Mouse (Mus musculus): Measurements from ENCODE around the gene Sox15. TPM values are rescaled to one million over a fixed set of nuclear protein-coding genes. Genes with fewer than 3 reads are reported as not detected.

Sox15 gene
- polyA plus RNA-seq, 1 experiment from 2014 or later = 0.16 TPM

- H3K4me1 ChIP-seq = peaks cover 23% of the 10 kb centered on the region
- H3K9me3 ChIP-seq (replicated peaks) = no peaks in the 10 kb centered on the region
- peak; percentile 97 for DNase-seq (ENCODE audit: low spot score)
- WGBS = under 1% methylated on average over 61 of the region's 61 CpGs
- H3K4me3 ChIP-seq = peak overlapping the region; percentile 98
- peaks cover 88% of the 10 kb centered on the region for H3K36me3 ChIP-seq
- H3K27me3 ChIP-seq (ENCODE audit: low read depth, poor library complexity, severe bottlenecking) = no peaks in the 10 kb centered on the region
- H3K27ac ChIP-seq = peak overlapping the region; percentile 99
Observed at GRCm38 (mm10) chr11:69670786-69671725, 15.9 kb downstream of the Sox15 start.

GRCm38 (mm10) chr11:69671726-69672124 is 16.6 kb downstream of the Sox15 start:
- H3K4me3 ChIP-seq = peak overlapping the region; percentile 98
- 0% methylated on average over 43 of the region's 43 CpGs for WGBS
- H3K27me3 ChIP-seq (ENCODE audit: low read depth, poor library complexity, severe bottlenecking) = no peaks in the 10 kb centered on the region
- DNase-seq (ENCODE audit: low spot score) = no peak
- peak overlapping the region; percentile 99 for H3K27ac ChIP-seq
- H3K4me1 ChIP-seq = peaks cover 23% of the 10 kb centered on the region
- no peaks in the 10 kb centered on the region for H3K9me3 ChIP-seq (replicated peaks)
- H3K36me3 ChIP-seq = peaks cover 88% of the 10 kb centered on the region

- DNase-seq (ENCODE audit: low spot score) = peak; percentile 97
- Histone ChIP-seq H3K27me3 (ENCODE audit: low read depth, poor library complexity, severe bottlenecking) (no peaks in the 10 kb centered on the region), H3K4me1 (peaks cover 23% of the 10 kb centered on the region), H3K4me3 (peak within 1 kb of the TSS; percentile 98), H3K9me3 (replicated peaks) (no peaks in the 10 kb centered on the region), H3K36me3 (peaks cover 89% of the 10 kb centered on the region), H3K27ac (peak within 1 kb of the TSS; percentile 99)
- under 1% methylated on average over 36 of the region's 36 CpGs for WGBS
Observed at GRCm38 (mm10) chr11:69672211-69672706, 17.1 kb downstream of the Sox15 start, which contains the start of gene Eif4a1. Gene Eif4a1, minus strand, starts transcription at chr11:69672423.

- H3K27me3 ChIP-seq (ENCODE audit: low read depth, poor library complexity, severe bottlenecking) = no peaks in the 10 kb centered on the region
- no peaks in the 10 kb centered on the region for H3K9me3 ChIP-seq (replicated peaks)
- peak overlapping the region; percentile 10; the same call in 1 of the 2 replicates for H3K4me3 ChIP-seq
- peaks cover 64% of the 10 kb centered on the region for H3K36me3 ChIP-seq
- WGBS = 100% methylated on average over 2 of the region's 2 CpGs
- no peak overlapping the region for H3K27ac ChIP-seq
- H3K4me1 ChIP-seq = peaks cover 38% of the 10 kb centered on the region
- DNase-seq (ENCODE audit: low spot score) = no peak
Observed at GRCm38 (mm10) chr11:69679144-69679543, 24.0 kb downstream of the Sox15 start.

GRCm38 (mm10) chr11:69680136-69680855 is 25.2 kb downstream of the Sox15 start:
- Histone ChIP-seq H3K27me3 (ENCODE audit: low read depth, poor library complexity, severe bottlenecking) (peaks cover 2% of the 10 kb centered on the region; the same call in 1 of the 2 replicates), H3K4me3 (peak overlapping the region; percentile 92), H3K4me1 (peaks cover 42% of the 10 kb centered on the region), H3K9me3 (replicated peaks) (no peaks in the 10 kb centered on the region), H3K27ac (no peak overlapping the region), H3K36me3 (peaks cover 53% of the 10 kb centered on the region)
- no peak for DNase-seq (ENCODE audit: low spot score)
- WGBS = 93% methylated on average over 30 of the region's 30 CpGs

- H3K27ac ChIP-seq = peak within 1 kb of the TSS; percentile 93
- peak; percentile 100 for DNase-seq (ENCODE audit: low spot score)
- WGBS = under 1% methylated on average over 80 of the region's 80 CpGs
- H3K27me3 ChIP-seq (ENCODE audit: low read depth, poor library complexity, severe bottlenecking) = peaks cover 7% of the 10 kb centered on the region; the same call in 1 of the 2 replicates
- H3K4me3 ChIP-seq = peak within 1 kb of the TSS; percentile 92
- H3K4me1 ChIP-seq = peaks cover 46% of the 10 kb centered on the region
- H3K36me3 ChIP-seq = peaks cover 40% of the 10 kb centered on the region
- no peaks in the 10 kb centered on the region for H3K9me3 ChIP-seq (replicated peaks)
Observed at GRCm38 (mm10) chr11:69681314-69682208, 26.4 kb downstream of the Sox15 start, which contains the start of gene Senp3. Gene Senp3, minus strand, starts transcription at chr11:69682084.

DNA sequence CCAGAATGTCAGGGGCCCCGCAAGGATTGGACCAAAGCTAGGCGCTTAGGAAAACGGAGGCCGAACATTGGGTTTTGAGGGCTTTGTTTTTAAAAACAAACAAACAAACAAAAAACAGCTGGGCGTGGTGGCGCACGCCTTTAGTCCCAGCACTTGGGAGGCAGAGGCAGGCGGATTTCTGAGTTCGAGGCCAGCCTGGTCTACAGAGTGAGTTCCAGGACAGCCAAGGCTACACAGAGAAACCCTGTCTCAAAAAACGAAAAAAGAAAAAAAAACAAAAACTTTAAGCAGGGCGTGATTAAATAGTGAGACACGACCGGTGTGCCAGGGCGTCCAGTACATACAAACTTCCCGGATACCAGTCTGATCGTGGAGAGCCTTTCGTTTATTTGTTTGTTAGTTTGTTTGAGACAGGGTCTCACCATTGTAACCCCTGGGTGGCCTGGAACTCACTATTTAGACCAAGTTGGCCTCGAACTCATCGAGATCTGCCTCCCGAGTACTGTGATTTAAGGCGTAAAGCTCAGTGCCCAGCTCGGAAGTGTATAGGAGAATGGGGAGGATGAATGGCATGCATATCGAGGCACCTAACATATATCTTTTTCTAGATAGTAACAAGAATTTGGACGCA is 27.2 kb downstream of the Sox15 start:
- peak overlapping the region; percentile 93 for H3K27ac ChIP-seq
- no peaks in the 10 kb centered on the region for H3K9me3 ChIP-seq (replicated peaks)
- peaks cover 15% of the 10 kb centered on the region for H3K27me3 ChIP-seq (ENCODE audit: low read depth, poor library complexity, severe bottlenecking)
- H3K4me1 ChIP-seq = peaks cover 52% of the 10 kb centered on the region
- 29% methylated on average over 24 of the region's 24 CpGs for WGBS
- peaks cover 32% of the 10 kb centered on the region for H3K36me3 ChIP-seq
- H3K4me3 ChIP-seq = peak overlapping the region; percentile 92
- DNase-seq (ENCODE audit: low spot score) = peak; percentile 57

- H3K36me3 ChIP-seq = peaks cover 26% of the 10 kb centered on the region
- H3K4me1 ChIP-seq = peaks cover 52% of the 10 kb centered on the region
- H3K4me3 ChIP-seq = peak overlapping the region; percentile 92
- H3K27ac ChIP-seq = peak overlapping the region; percentile 93
- 34% methylated on average over 12 of the region's 12 CpGs for WGBS
- DNase-seq (ENCODE audit: low spot score) = peak; percentile 93
- no peaks in the 10 kb centered on the region for H3K9me3 ChIP-seq (replicated peaks)
- H3K27me3 ChIP-seq (ENCODE audit: low read depth, poor library complexity, severe bottlenecking) = peaks cover 15% of the 10 kb centered on the region
Observed at GRCm38 (mm10) chr11:69682840-69683533, 27.9 kb downstream of the Sox15 start.

DNA sequence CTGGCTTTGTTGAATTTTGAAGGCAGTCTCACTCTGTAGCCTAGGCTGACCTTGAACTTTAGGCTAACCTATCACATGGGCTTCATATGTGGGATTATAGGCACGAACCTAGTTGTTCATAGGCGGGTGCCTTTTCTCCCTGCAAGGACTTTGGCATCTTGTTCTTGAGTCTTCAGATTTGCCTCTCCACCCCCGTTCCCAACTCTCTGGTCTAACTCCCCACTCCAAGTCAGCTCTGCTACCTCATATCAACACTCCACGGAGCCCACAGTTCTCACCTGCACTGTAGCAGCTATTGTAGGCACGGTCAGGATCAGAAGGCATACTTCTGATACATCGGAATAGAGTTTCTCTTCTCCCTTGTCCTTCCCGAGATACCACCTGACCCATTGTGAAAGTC is 28.5 kb downstream of the Sox15 start:
- DNase-seq (ENCODE audit: low spot score) = no peak
- H3K36me3 ChIP-seq = peaks cover 20% of the 10 kb centered on the region
- 87% methylated on average over 7 of the region's 7 CpGs for WGBS
- peaks cover 52% of the 10 kb centered on the region for H3K4me1 ChIP-seq
- peaks cover 15% of the 10 kb centered on the region for H3K27me3 ChIP-seq (ENCODE audit: low read depth, poor library complexity, severe bottlenecking)
- no peaks in the 10 kb centered on the region for H3K9me3 ChIP-seq (replicated peaks)
- H3K27ac ChIP-seq = peak overlapping the region; percentile 93
- H3K4me3 ChIP-seq = no peak overlapping the region

GRCm38 (mm10) chr11:69684128-69684745 is 29.1 kb downstream of the Sox15 start:
- Histone ChIP-seq H3K4me3 (no peak overlapping the region), H3K27ac (0 out of 2 replicates have a peak overlapping the region, but pooled peaks have one; percentile 93), H3K9me3 (replicated peaks) (no peaks in the 10 kb centered on the region), H3K27me3 (ENCODE audit: low read depth, poor library complexity, severe bottlenecking) (peaks cover 15% of the 10 kb centered on the region), H3K4me1 (peaks cover 52% of the 10 kb centered on the region), H3K36me3 (peaks cover 13% of the 10 kb centered on the region)
- 85% methylated on average over 12 of the region's 12 CpGs for WGBS
- DNase-seq (ENCODE audit: low spot score) = no peak

- H3K27ac ChIP-seq = no peak overlapping the region
Observed at GRCm38 (mm10) chr11:69684936-69685335, 29.8 kb downstream of the Sox15 start.

More at GRCm38 (mm10) chr11:69684936-69685335, 29.8 kb downstream of the Sox15 start:
- H3K27me3 ChIP-seq (ENCODE audit: low read depth, poor library complexity, severe bottlenecking) = peaks cover 15% of the 10 kb centered on the region
- WGBS = 84% methylated on average over 6 of the region's 6 CpGs
- DNase-seq (ENCODE audit: low spot score) = no peak
- no peaks in the 10 kb centered on the region for H3K9me3 ChIP-seq (replicated peaks)
- peaks cover 47% of the 10 kb centered on the region for H3K4me1 ChIP-seq
- H3K36me3 ChIP-seq = peaks cover 6% of the 10 kb centered on the region
- no peak overlapping the region for H3K4me3 ChIP-seq
